Mouse (Mus musculus) kidney, adult 2 months (tissue): ENCODE data around the gene Ap3d1. TPM values are rescaled to one million over a fixed set of nuclear protein-coding genes. Genes with fewer than 3 reads are reported as not detected.

Experiments used
- DNase-seq: peaks from one replicate; pipeline ENCODE4 v3.0.0; 2021
- H3K27ac ChIP-seq: fragments of 200-500 bp; 2 replicates; pipeline ENCODE4 v1.5.1; 2012; ENCODE audit warnings: low read depth, low read length, control low read depth, inconsistent platforms; ENCODE audit not compliant: insufficient read depth
- H3K27me3 ChIP-seq: fragments of 200-500 bp; replicated peaks from 2 replicates; pipeline ENCODE4 v1.6.1; 2012; ENCODE audit warnings: mild to moderate bottlenecking, moderate library complexity, low read length, inconsistent platforms; ENCODE audit not compliant: control insufficient read depth, insufficient read depth
- H3K36me3 ChIP-seq: fragments of 200-500 bp; 2 replicates; pipeline ENCODE4 v1.6.1; 2012; ENCODE audit warnings: mild to moderate bottlenecking, moderate library complexity, low read length, inconsistent platforms; ENCODE audit not compliant: control insufficient read depth, insufficient read depth
- H3K4me1 ChIP-seq: fragments of 200-500 bp; 2 replicates; pipeline ENCODE4 v1.6.1; 2011; ENCODE audit warnings: low read length; ENCODE audit not compliant: control insufficient read depth, insufficient read depth
- H3K4me3 ChIP-seq: fragments of 200-500 bp; 2 replicates; pipeline ENCODE4 v1.5.1; 2011; ENCODE audit warnings: mild to moderate bottlenecking, low read depth, low read length, control low read depth; ENCODE audit not compliant: insufficient read depth
- CTCF ChIP-seq: fragments of 200-500 bp; conservative IDR thresholded peaks from 2 replicates; pipeline ENCODE4 v1.5.1; 2011; ENCODE audit warnings: low read depth, mild to moderate bottlenecking, control low read depth, low read length, moderate library complexity, mixed read lengths; ENCODE audit not compliant: insufficient read depth, insufficient read length
- POLR2A ChIP-seq: fragments of 200-500 bp; IDR thresholded peaks from one replicate; pipeline ENCODE4 v1.6.1; 2011; ENCODE audit warnings: low read depth, low read length, control low read depth
- WGBS: fragments of 180-500 bp; shearing (Covaris S2); methylation state at CpG from one replicate; pipeline ENCODE4 v1.1.7; 2018; 5-methylcytosine and 5-hydroxymethylcytosine counted together
- polyA plus RNA-seq: library from polyadenylated mRNA; depleted of rRNA; stranded (reverse); fragments of >200 nt; gene quantifications from 2 replicates; pipeline ENCODE4 v1.2.3, GENCODE M21; 2012

Gene Ap3d1
- polyA plus RNA-seq, 1 experiment = 87.7 TPM

- Histone ChIP-seq H3K27ac (no peak overlapping the region), H3K27me3 (no peaks in the 10 kb centered on the region), H3K4me1 (peaks cover 9% of the 10 kb centered on the region; the same call in 1 of the 2 replicates), H3K36me3 (peaks cover 6% of the 10 kb centered on the region), H3K4me3 (no peak overlapping the region)
- TF ChIP-seq CTCF (no peak), POLR2A (no peak)
- DNase-seq = no peak
- WGBS = 95% methylated on average over 5 of the region's 5 CpGs
Observed at GRCm38 (mm10) chr10:80704418-80704817, 37.6 kb downstream of the Ap3d1 start.

- Histone ChIP-seq H3K4me3 (no peak overlapping the region), H3K4me1 (peaks cover 9% of the 10 kb centered on the region; the same call in 1 of the 2 replicates), H3K27ac (no peak overlapping the region), H3K27me3 (no peaks in the 10 kb centered on the region), H3K36me3 (peaks cover 2% of the 10 kb centered on the region)
- TF ChIP-seq POLR2A (no peak), CTCF (no peak)
- 86% methylated on average over 5 of the region's 5 CpGs for WGBS
- no peak for DNase-seq
Observed at GRCm38 (mm10) chr10:80703643-80704042, 38.4 kb downstream of the Ap3d1 start.

DNA sequence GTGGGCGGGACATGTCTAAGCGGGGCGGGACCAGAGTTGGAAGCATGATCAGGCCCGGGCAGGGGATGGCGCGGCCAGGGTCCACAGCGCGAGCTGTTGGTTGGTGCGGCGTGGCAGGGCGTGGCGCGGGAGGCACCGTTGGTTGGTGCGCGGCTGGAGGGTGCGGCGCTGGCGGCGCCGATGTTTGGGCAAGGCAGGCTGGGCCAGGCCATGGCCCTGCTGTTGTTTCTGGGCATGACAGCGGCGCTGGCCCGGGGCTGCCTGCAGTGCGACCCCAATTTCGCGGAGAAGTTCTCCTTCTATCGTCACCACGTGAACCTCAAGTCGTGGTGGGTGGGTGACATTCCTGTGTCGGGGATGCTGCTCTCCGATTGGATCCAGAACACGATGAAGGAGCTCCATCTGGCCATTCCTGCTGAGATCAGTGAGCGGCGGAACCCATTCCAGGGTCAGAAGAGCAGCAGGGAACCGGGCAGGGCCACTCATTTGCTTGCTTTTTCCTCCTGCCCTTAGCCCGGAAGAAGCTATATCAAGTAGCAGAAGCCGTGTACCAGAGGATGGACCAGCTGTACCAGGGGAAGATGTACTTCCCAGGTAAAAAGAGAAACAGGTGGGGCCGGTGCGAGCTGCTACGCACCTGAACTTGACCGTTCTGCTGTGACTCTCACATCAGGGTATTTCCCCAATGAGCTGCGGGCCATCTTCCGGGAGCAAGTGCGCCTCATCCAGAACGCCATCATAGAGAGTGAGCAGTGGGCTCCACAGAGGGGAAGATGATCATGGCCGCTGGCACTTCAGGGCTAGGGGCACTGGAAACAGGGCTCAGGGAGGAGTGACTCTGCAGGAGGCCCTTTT is 39.3 kb downstream of the Ap3d1 start:
- DNase-seq = peak; percentile 98
- Histone ChIP-seq H3K4me3 (peak overlapping the region; percentile 62), H3K27me3 (no peaks in the 10 kb centered on the region), H3K4me1 (peaks cover 9% of the 10 kb centered on the region; the same call in 1 of the 2 replicates), H3K27ac (peak overlapping the region; percentile 68; the same call in 1 of the 2 replicates), H3K36me3 (no peaks in the 10 kb centered on the region; the same call in 1 of the 2 replicates)
- WGBS = 3% methylated on average over 47 of the region's 47 CpGs
- no peak for TF ChIP-seq CTCF
- peak; percentile 9 for TF ChIP-seq POLR2A

DNA sequence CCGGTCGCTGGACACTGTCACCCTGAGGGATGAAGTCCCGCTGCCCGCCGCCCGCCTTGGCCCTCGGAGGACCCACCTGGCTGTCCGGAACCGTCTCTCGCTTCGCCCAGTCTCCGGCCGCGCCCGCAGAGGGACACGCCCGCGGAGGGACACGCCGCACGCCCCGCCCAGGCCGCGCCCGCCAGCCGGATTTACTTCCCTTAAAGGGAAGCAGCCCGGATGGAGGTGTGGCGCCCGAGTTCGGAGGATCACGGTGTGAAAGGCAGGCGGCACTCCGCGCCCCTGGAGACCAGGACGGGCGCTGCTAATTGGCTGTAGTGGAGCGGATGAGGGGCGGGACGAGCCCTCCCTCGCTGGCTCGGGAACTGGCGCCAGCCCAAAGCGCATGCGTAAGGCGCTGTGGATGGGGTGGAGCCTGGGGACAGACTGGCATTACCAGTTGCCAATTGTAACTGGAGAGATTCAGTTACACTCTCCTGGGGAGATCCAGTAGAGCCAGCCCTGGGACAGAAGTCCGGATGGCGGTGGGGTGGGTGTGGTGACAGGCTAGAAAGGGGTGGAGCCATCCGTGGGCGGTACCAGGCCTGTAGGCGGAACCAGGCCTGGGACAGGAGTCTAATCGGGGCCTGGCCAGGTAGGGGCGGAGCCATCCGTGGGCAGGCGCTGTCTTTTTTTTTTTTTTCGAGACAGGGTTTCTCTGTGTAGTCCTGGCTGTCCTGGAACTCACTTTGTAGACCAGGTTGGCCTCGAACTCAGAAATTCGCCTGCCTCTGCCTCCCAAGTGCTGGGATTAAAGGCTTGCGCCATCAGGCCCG is 40.1 kb downstream of the Ap3d1 start, which contains the start of the genes Mob3a and Izumo4:
TSS of gene Mob3a (minus strand) at position 257 of the 815 bp plus-strand sequence.
TSS of gene Izumo4 (plus strand) at position 464 of the 815 bp plus-strand sequence.
- no peak for TF ChIP-seq CTCF
- TF ChIP-seq POLR2A = no peak
- peaks cover 9% of the 10 kb centered on the region; the same call in 1 of the 2 replicates for H3K4me1 ChIP-seq
- H3K4me3 ChIP-seq = peak within 1 kb of the TSS; percentile 68
- H3K36me3 ChIP-seq = no peaks in the 10 kb centered on the region
- under 1% methylated on average over 58 of the region's 59 CpGs for WGBS
- no peaks in the 10 kb centered on the region for H3K27me3 ChIP-seq
- peak within 1 kb of the TSS; percentile 68; the same call in 1 of the 2 replicates for H3K27ac ChIP-seq
- DNase-seq = peak; percentile 100

GRCm38 (mm10) chr10:80700732-80701131 is 41.3 kb downstream of the Ap3d1 start:
- DNase-seq = no peak
- Histone ChIP-seq H3K36me3 (no peaks in the 10 kb centered on the region), H3K4me3 (no peak overlapping the region), H3K27ac (no peak overlapping the region), H3K4me1 (peaks cover 21% of the 10 kb centered on the region), H3K27me3 (no peaks in the 10 kb centered on the region)
- TF ChIP-seq CTCF (no peak), POLR2A (no peak)
- 39% methylated on average over 4 of the region's 4 CpGs for WGBS

DNA sequence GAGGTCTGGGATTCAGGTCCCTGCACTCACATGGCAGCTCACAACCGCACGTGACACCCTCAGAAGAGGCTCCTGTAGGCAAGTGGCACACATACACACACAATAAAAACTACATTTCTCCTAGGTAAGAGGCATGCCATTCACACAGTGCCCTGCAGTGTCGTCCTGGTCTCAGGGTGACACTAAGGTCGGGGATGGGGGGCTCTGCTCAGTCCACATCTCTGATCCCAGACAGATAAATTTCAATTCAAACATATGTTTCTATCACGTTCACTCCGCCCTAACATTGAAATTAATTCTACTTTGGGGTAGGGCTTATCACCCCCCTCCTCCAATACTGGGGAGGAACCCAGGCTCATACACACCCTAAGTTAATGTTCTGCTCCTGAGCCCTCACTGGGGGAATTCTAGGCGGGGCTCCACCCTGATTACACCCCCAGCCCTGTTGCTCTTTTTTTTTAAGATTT is 42.0 kb downstream of the Ap3d1 start:
- DNase-seq = no peak
- no peak for TF ChIP-seq CTCF
- no peak for TF ChIP-seq POLR2A
- no peak overlapping the region for H3K4me3 ChIP-seq
- no peaks in the 10 kb centered on the region for H3K36me3 ChIP-seq
- no peaks in the 10 kb centered on the region for H3K27me3 ChIP-seq
- no peak overlapping the region for H3K27ac ChIP-seq
- peaks cover 25% of the 10 kb centered on the region for H3K4me1 ChIP-seq
- WGBS = 85% methylated on average over 7 of the region's 7 CpGs

DNA sequence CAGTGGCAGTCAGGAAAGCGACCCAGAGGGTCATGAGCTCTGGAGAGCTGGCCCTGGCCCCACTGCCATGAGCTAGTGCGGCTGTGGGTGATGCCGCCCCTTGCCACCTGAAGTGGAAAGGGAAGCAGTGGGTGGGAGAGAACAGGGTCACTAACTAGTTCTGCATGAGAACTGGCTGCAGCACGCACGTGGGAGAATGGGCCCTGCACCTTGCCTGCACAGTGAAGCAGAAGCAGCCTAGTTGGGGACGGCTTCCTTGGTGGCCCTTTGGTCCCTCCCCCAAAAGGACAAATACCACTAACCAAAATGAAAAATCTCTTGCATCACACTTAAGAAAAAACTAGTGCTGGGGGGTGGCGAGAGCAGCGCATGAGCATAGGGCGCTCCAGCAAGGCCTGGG is 43.5 kb downstream of the Ap3d1 start:
- Histone ChIP-seq H3K36me3 (no peaks in the 10 kb centered on the region), H3K4me3 (no peak overlapping the region), H3K27me3 (no peaks in the 10 kb centered on the region), H3K27ac (no peak overlapping the region), H3K4me1 (peaks cover 35% of the 10 kb centered on the region)
- 88% methylated on average over 9 of the region's 9 CpGs for WGBS
- no peak for DNase-seq
- TF ChIP-seq POLR2A (no peak), CTCF (no peak)
